Mouse (Mus musculus) thymus, adult 2 months (tissue): ENCODE data around the gene Dock1.

ENCODE experiments used
- CTCF ChIP-seq: fragments of 200-500 bp; IDR thresholded peaks from 2 replicates; pipeline ENCODE4 v1.5.1; 2012; ENCODE audit warnings: mild to moderate bottlenecking, control low read depth, low read length, moderate library complexity, borderline replicate concordance; ENCODE audit not compliant: control insufficient read depth, poor library complexity, insufficient read depth; ENCODE audit errors: extremely low read depth
- POLR2A ChIP-seq: fragments of 200-500 bp; IDR thresholded peaks from 2 replicates; pipeline ENCODE4 v1.6.1; 2012; ENCODE audit warnings: mild to moderate bottlenecking, low read length, control low read depth, moderate library complexity; ENCODE audit not compliant: control insufficient read depth, poor library complexity, insufficient read depth; ENCODE audit errors: extremely low read depth

GRCm38 (mm10) chr7:135221475-135221874, 551.0 kb downstream of the Dock1 start:
- TF ChIP-seq CTCF (no peak), POLR2A (no peak)
